8 mouse cellular contexts compared by ENCODE assay signal in genomic region chr7:16945419-16945818, GRCm38 (mm10). TPM values are rescaled to one million over a fixed set of nuclear protein-coding genes. Genes with fewer than 3 reads are reported as not detected.
DNase-seq lines count a peak whose midpoint lies in the region; ATAC-seq and TF ChIP-seq lines count a peak whose summit lies in the region.

No protein-coding gene starts in this region.

- no peak for TF ChIP-seq POLR2A in kidney, adult 2 months (IDR thresholded peaks at IDR 0.05; ENCODE audit: low read depth, low read length)
- TF ChIP-seq POLR2A in cerebellum, adult 2 months (IDR thresholded peaks at IDR 0.05; ENCODE audit: borderline replicate concordance, insufficient read depth, low read length) = no peak

- no peak for DNase-seq in kidney, adult 2 months
- DNase-seq in cerebellum, adult 2 months = peak; percentile 64 to 68
- DNase-seq in midbrain, embryonic 11.5 days (ENCODE audit: low spot score, missing footprints) = peak; percentile 90
- DNase-seq in spleen, postnatal 36 days (ENCODE audit: low spot score in 2 of 2) = no peak
- DNase-seq in layer of hippocampus, adult 9-10 months (ENCODE audit: low spot score) = no peak
- DNase-seq in kidney, postnatal 14 days = no peak

- TF ChIP-seq CTCF in kidney, adult 2 months (conservative IDR thresholded peaks at IDR 0.05; ENCODE audit: insufficient read depth, insufficient read length, low read depth, low read length) = no peak
- TF ChIP-seq CTCF in cerebellum, adult 2 months (IDR thresholded peaks at IDR 0.05; ENCODE audit: borderline replicate concordance, insufficient read depth, low read depth, low read length) = no peak

- 11% methylated on average over 17 of the region's 17 CpGs for WGBS in kidney, embryonic 14.5 days
- WGBS in kidney, adult 2 months = 62% methylated on average over 17 of the region's 17 CpGs
- WGBS in cerebellum, adult 2 months = 8% methylated on average over 17 of the region's 17 CpGs
- WGBS in heart, embryonic 12.5 days = 10% methylated on average over 17 of the region's 17 CpGs
- 10% methylated on average over 17 of the region's 17 CpGs for WGBS in midbrain, embryonic 11.5 days

- no peak overlapping the region for H3K27ac ChIP-seq in kidney, embryonic 14.5 days (ENCODE audit: low read depth, low read length)
- H3K27ac ChIP-seq in kidney, adult 2 months (ENCODE audit: insufficient read depth, low read depth, low read length) = no peak overlapping the region
- H3K27ac ChIP-seq in cerebellum, adult 2 months (ENCODE audit: insufficient read depth, low read length) = peak overlapping the region; percentile 95
- H3K27ac ChIP-seq in heart, embryonic 12.5 days (ENCODE audit: poor library complexity, severe bottlenecking) = no peak overlapping the region
- no peak overlapping the region for H3K27ac ChIP-seq in midbrain, embryonic 11.5 days (ENCODE audit: low read depth, low read length)

- H3K4me1 ChIP-seq in kidney, embryonic 14.5 days (ENCODE audit: control insufficient read depth, insufficient read depth, low read length) = peaks cover 36% of the 10 kb centered on the region
- no peaks in the 10 kb centered on the region for H3K4me1 ChIP-seq in kidney, adult 2 months (ENCODE audit: control insufficient read depth, insufficient read depth, low read length)
- peaks cover 22% of the 10 kb centered on the region; the same call in 1 of the 2 replicates for H3K4me1 ChIP-seq in cerebellum, adult 2 months (ENCODE audit: control insufficient read depth, insufficient read depth, low read length)
- H3K4me1 ChIP-seq in heart, embryonic 12.5 days (replicated peaks) = peaks cover 55% of the 10 kb centered on the region
- H3K4me1 ChIP-seq in midbrain, embryonic 11.5 days (ENCODE audit: control insufficient read depth, insufficient read depth, low read length) = peaks cover 38% of the 10 kb centered on the region

- peak overlapping the region; percentile 35; the same call in 1 of the 2 replicates for H3K9ac ChIP-seq in kidney, embryonic 14.5 days (ENCODE audit: low read depth, low read length)
- H3K9ac ChIP-seq in heart, embryonic 12.5 days = no peak overlapping the region
- H3K9ac ChIP-seq in midbrain, embryonic 11.5 days (ENCODE audit: low read length) = peak overlapping the region; percentile 80

- peak overlapping the region; percentile 45 for H3K4me3 ChIP-seq in kidney, embryonic 14.5 days (ENCODE audit: low read length)
- no peak overlapping the region for H3K4me3 ChIP-seq in kidney, adult 2 months (ENCODE audit: insufficient read depth, low read depth, low read length)
- peak overlapping the region; percentile 87 for H3K4me3 ChIP-seq in cerebellum, adult 2 months (replicated peaks; ENCODE audit: insufficient read depth, low read depth, low read length)
- H3K4me3 ChIP-seq in heart, embryonic 12.5 days = peak overlapping the region; percentile 63
- peak overlapping the region; percentile 62 for H3K4me3 ChIP-seq in midbrain, embryonic 11.5 days (ENCODE audit: low read depth, low read length)

- no peaks in the 10 kb centered on the region for H3K36me3 ChIP-seq in kidney, embryonic 14.5 days (ENCODE audit: control insufficient read depth, insufficient read depth, low read length)
- no peaks in the 10 kb centered on the region for H3K36me3 ChIP-seq in kidney, adult 2 months (ENCODE audit: control insufficient read depth, insufficient read depth, low read length)
- no peaks in the 10 kb centered on the region for H3K36me3 ChIP-seq in heart, embryonic 12.5 days
- H3K36me3 ChIP-seq in midbrain, embryonic 11.5 days (ENCODE audit: control insufficient read depth, insufficient read depth, low read length) = no peaks in the 10 kb centered on the region

- H3K27me3 ChIP-seq in kidney, embryonic 14.5 days (ENCODE audit: control insufficient read depth, insufficient read depth, low read length) = peaks cover 50% of the 10 kb centered on the region
- no peaks in the 10 kb centered on the region for H3K27me3 ChIP-seq in kidney, adult 2 months (replicated peaks; ENCODE audit: control insufficient read depth, insufficient read depth, low read length)
- H3K27me3 ChIP-seq in cerebellum, adult 2 months (ENCODE audit: control insufficient read depth, insufficient read depth, low read length) = no peaks in the 10 kb centered on the region
- peaks cover 48% of the 10 kb centered on the region for H3K27me3 ChIP-seq in heart, embryonic 12.5 days (replicated peaks)
- peaks cover 54% of the 10 kb centered on the region for H3K27me3 ChIP-seq in midbrain, embryonic 11.5 days (ENCODE audit: control insufficient read depth, insufficient read depth, low read length)

- H3K4me2 ChIP-seq in kidney, embryonic 14.5 days (replicated peaks; ENCODE audit: low read depth, low read length) = peak overlapping the region; percentile 51
- peak overlapping the region; percentile 96 for H3K4me2 ChIP-seq in heart, embryonic 12.5 days
- peak overlapping the region; percentile 83 for H3K4me2 ChIP-seq in midbrain, embryonic 11.5 days

- ATAC-seq in kidney, embryonic 14.5 days (ENCODE audit: low FRiP score, low TSS enrichment) = no peak
- ATAC-seq in heart, embryonic 12.5 days (ENCODE audit: insufficient number of reproducible peaks, low FRiP score) = no peak
- no peak for ATAC-seq in midbrain, embryonic 11.5 days (ENCODE audit: low FRiP score)

- no peaks in the 10 kb centered on the region for H3K9me3 ChIP-seq in kidney, embryonic 14.5 days (ENCODE audit: control insufficient read depth, low read length)
- no peaks in the 10 kb centered on the region for H3K9me3 ChIP-seq in heart, embryonic 12.5 days (replicated peaks)
- no peaks in the 10 kb centered on the region for H3K9me3 ChIP-seq in midbrain, embryonic 11.5 days (ENCODE audit: control insufficient read depth, low read length)

RNA-seq across cellular contexts. Expression of gene Pnmal2, which starts 0.9 kb away (rescaled TPM):
- 2.5 and 5.5 TPM in 2 replicates for polyA plus RNA-seq in kidney, embryonic 14.5 days (2014; fragmentation: Nextera tagmentation; extraction: Ambion mirVana)
- polyA plus RNA-seq in kidney, adult 2 months (2012; rRNA removed) = 3.6 and 4.0 TPM in 2 replicates
- polyA plus RNA-seq in cerebellum, adult 2 months (2012; rRNA removed) = 135 and 136 TPM in 2 replicates
- polyA plus RNA-seq in heart, embryonic 12.5 days (2016; fragmentation: Nextera tagmentation; extraction: Ambion mirVana) = 3.5 and 4.2 TPM in 2 replicates
- polyA plus RNA-seq in midbrain, embryonic 11.5 days (2014; fragmentation: Nextera tagmentation; extraction: Ambion mirVana) = 8.3 and 8.6 TPM in 2 replicates

RNA-seq across cellular contexts. Expression of gene Pnmal1, which starts 14.1 kb away (rescaled TPM):
- polyA plus RNA-seq in kidney, embryonic 14.5 days (2014; fragmentation: Nextera tagmentation; extraction: Ambion mirVana) = 0.51 and 0.74 TPM in 2 replicates
- polyA plus RNA-seq in kidney, adult 2 months (2012; rRNA removed) = 0.01 and 0.06 TPM in 2 replicates
- 27.4 and 29.9 TPM in 2 replicates for polyA plus RNA-seq in cerebellum, adult 2 months (2012; rRNA removed)
- 0.14 and 0.28 TPM in 2 replicates for polyA plus RNA-seq in heart, embryonic 12.5 days (2016; fragmentation: Nextera tagmentation; extraction: Ambion mirVana)
- 22.5 and 23.7 TPM in 2 replicates for polyA plus RNA-seq in midbrain, embryonic 11.5 days (2014; fragmentation: Nextera tagmentation; extraction: Ambion mirVana)

RNA-seq across cellular contexts. Expression of gene Calm3, which starts 21.5 kb away (rescaled TPM):
- 156 and 198 TPM in 2 replicates for polyA plus RNA-seq in kidney, embryonic 14.5 days (2014; fragmentation: Nextera tagmentation; extraction: Ambion mirVana)
- 305 and 325 TPM in 2 replicates for polyA plus RNA-seq in kidney, adult 2 months (2012; rRNA removed)
- 1,355 and 1,504 TPM in 2 replicates for polyA plus RNA-seq in cerebellum, adult 2 months (2012; rRNA removed)
- 83.6 and 95.0 TPM in 2 replicates for polyA plus RNA-seq in heart, embryonic 12.5 days (2016; fragmentation: Nextera tagmentation; extraction: Ambion mirVana)
- 284 and 295 TPM in 2 replicates for polyA plus RNA-seq in midbrain, embryonic 11.5 days (2014; fragmentation: Nextera tagmentation; extraction: Ambion mirVana)

RNA-seq across cellular contexts. Expression of gene Gm42372, which starts 37.5 kb away (rescaled TPM):
- polyA plus RNA-seq in kidney, embryonic 14.5 days (2014; fragmentation: Nextera tagmentation; extraction: Ambion mirVana) = 0.29 and 0.47 TPM in 2 replicates
- 0.08 TPM in 1 of 2 replicates, not detected in the other for polyA plus RNA-seq in kidney, adult 2 months (2012; rRNA removed)
- 33.2 and 34.4 TPM in 2 replicates for polyA plus RNA-seq in cerebellum, adult 2 months (2012; rRNA removed)
- 0.14 and 0.15 TPM in 2 replicates for polyA plus RNA-seq in heart, embryonic 12.5 days (2016; fragmentation: Nextera tagmentation; extraction: Ambion mirVana)
- 1.6 and 2.5 TPM in 2 replicates for polyA plus RNA-seq in midbrain, embryonic 11.5 days (2014; fragmentation: Nextera tagmentation; extraction: Ambion mirVana)

RNA-seq across cellular contexts. Expression of gene Ptgir, which starts 39.1 kb away (rescaled TPM):
- 0.67 and 1.4 TPM in 2 replicates for polyA plus RNA-seq in kidney, embryonic 14.5 days (2014; fragmentation: Nextera tagmentation; extraction: Ambion mirVana)
- 4.0 and 5.0 TPM in 2 replicates for polyA plus RNA-seq in kidney, adult 2 months (2012; rRNA removed)
- polyA plus RNA-seq in cerebellum, adult 2 months (2012; rRNA removed) = 0.11 TPM in 2 replicates
- 0.28 and 0.34 TPM in 2 replicates for polyA plus RNA-seq in heart, embryonic 12.5 days (2016; fragmentation: Nextera tagmentation; extraction: Ambion mirVana)
- 0.94 and 1.2 TPM in 2 replicates for polyA plus RNA-seq in midbrain, embryonic 11.5 days (2014; fragmentation: Nextera tagmentation; extraction: Ambion mirVana)

Comparison
In these comparisons a context has a peak if more than half of its experiments do, and no peak if none do; other contexts are left out.
1. DNase-seq: peak in cerebellum, adult 2 months (2 of 2) and midbrain, embryonic 11.5 days (single experiment); none in kidney, adult 2 months (single experiment), spleen, postnatal 36 days (0 of 2), layer of hippocampus, adult 9-10 months (single experiment) and kidney, postnatal 14 days (single experiment).
2. RNA of gene Pnmal2, which starts 0.9 kb away (polyA plus RNA-seq): 135 to 136 TPM in cerebellum, adult 2 months; 8.3 to 8.6 TPM in midbrain, embryonic 11.5 days, 2.5 to 5.5 TPM in kidney, embryonic 14.5 days, 3.5 to 4.2 TPM in heart, embryonic 12.5 days and 3.6 to 4.0 TPM in kidney, adult 2 months; every median in the first group is over 10 times any median in the second.
3. RNA of gene Pnmal1, which starts 14.1 kb away (polyA plus RNA-seq): 27.4 to 29.9 TPM in cerebellum, adult 2 months and 22.5 to 23.7 TPM in midbrain, embryonic 11.5 days; 0.51 to 0.74 TPM in kidney, embryonic 14.5 days, 0.14 to 0.28 TPM in heart, embryonic 12.5 days and 0.01 to 0.06 TPM in kidney, adult 2 months; every median in the first group is over 10 times any median in the second.
4. Peak in every context shown above with its lines, with median percentiles within 50 percentile points of each other: H3K4me2 ChIP-seq.